Mouse (Mus musculus) lung, embryonic 15.5 days (tissue): Measurements from ENCODE around the gene St6galnac1. TPM values are rescaled to one million over a fixed set of nuclear protein-coding genes. Genes with fewer than 3 reads are reported as not detected.
A peak's percentile ranks its signal among the peaks of the same experiment; 100 is the strongest.

Source experiments
- ATAC-seq: fragments of 200-750 bp; cut with Nextera tagmentation; 2 replicates; pipeline ENCODE4 v1.8.0; 2017; ENCODE audit warnings: moderate number of reproducible peaks, borderline replicate concordance; ENCODE audit not compliant: low FRiP score, low TSS enrichment; ENCODE audit errors: extremely low read depth
- H3K27ac ChIP-seq: fragments of 300-500 bp; sonication (generic); 2 replicates; pipeline ENCODE4 v1.5.1; 2015; ENCODE audit warnings: moderate library complexity, mild to moderate bottlenecking, inconsistent platforms
- H3K27me3 ChIP-seq: fragments of 300-500 bp; sonication (generic); 2 replicates; pipeline ENCODE4 v1.6.1; 2015; ENCODE audit warnings: inconsistent platforms
- H3K36me3 ChIP-seq: fragments of 300-500 bp; sonication (generic); 2 replicates; pipeline ENCODE4 v1.6.1; 2015; ENCODE audit warnings: inconsistent platforms
- H3K4me1 ChIP-seq: fragments of 300-500 bp; sonication (generic); 2 replicates; pipeline ENCODE4 v1.6.1; 2015; ENCODE audit warnings: inconsistent platforms
- H3K4me2 ChIP-seq: fragments of 300-500 bp; sonication (generic); 2 replicates; pipeline ENCODE4 v1.6.1; 2015; ENCODE audit warnings: inconsistent platforms, mild to moderate bottlenecking, moderate library complexity
- H3K4me3 ChIP-seq: fragments of 300-500 bp; sonication (generic); 2 replicates; pipeline ENCODE4 v1.5.1; 2015; ENCODE audit warnings: mild to moderate bottlenecking, inconsistent platforms
- H3K9ac ChIP-seq: fragments of 300-500 bp; sonication (generic); 2 replicates; pipeline ENCODE4 v1.6.1; 2015; ENCODE audit warnings: inconsistent platforms
- H3K9me3 ChIP-seq: fragments of 300-500 bp; sonication (generic); 2 replicates; pipeline ENCODE4 v1.6.1; 2016; ENCODE audit warnings: inconsistent platforms
- WGBS: fragments of 180-500 bp; shearing (Covaris S2); methylation state at CpG from one replicate; pipeline ENCODE4 v1.1.7; 2015; 5-methylcytosine and 5-hydroxymethylcytosine counted together
- polyA plus RNA-seq: library from polyadenylated mRNA; unstranded; fragments of >200 nt; fragmentation: Nextera tagmentation; extraction: Ambion mirVana; gene quantifications from 2 replicates; pipeline ENCODE4 v1.2.1, GENCODE M21; 2015

St6galnac1 gene
- polyA plus RNA-seq, 1 experiment from 2014 or later: not detected

- Histone ChIP-seq H3K4me3 (no peak overlapping the region), H3K4me2 (peak overlapping the region; percentile 36), H3K9ac (no peak overlapping the region), H3K27ac (peak overlapping the region; percentile 91), H3K36me3 (no peaks in the 10 kb centered on the region), H3K9me3 (no peaks in the 10 kb centered on the region), H3K27me3 (no peaks in the 10 kb centered on the region; the same call in 1 of the 2 replicates), H3K4me1 (peaks cover 50% of the 10 kb centered on the region)
- ATAC-seq: peak; percentile 86
- WGBS: 21% methylated on average over 20 of the region's 20 CpGs
These were observed 39.0 kb upstream of the St6galnac1 start for GRCm38 (mm10) chr11:116814076-116814883.

- Histone ChIP-seq H3K4me2 (0 out of 2 replicates have a peak overlapping the region, but pooled peaks have one; percentile 2), H3K27me3 (no peaks in the 10 kb centered on the region; the same call in 1 of the 2 replicates), H3K27ac (peak overlapping the region; percentile 91), H3K4me3 (no peak overlapping the region), H3K36me3 (no peaks in the 10 kb centered on the region), H3K9ac (no peak overlapping the region), H3K4me1 (peaks cover 50% of the 10 kb centered on the region), H3K9me3 (no peaks in the 10 kb centered on the region)
- 78% methylated on average over 13 of the region's 13 CpGs for WGBS
- ATAC-seq: no peak
These were observed 38.3 kb upstream of the St6galnac1 start for GRCm38 (mm10) chr11:116813610-116814009.

- 33% methylated on average over 21 of the region's 21 CpGs for WGBS
- Histone ChIP-seq H3K9ac (no peak overlapping the region), H3K4me2 (peak overlapping the region; percentile 4; the same call in 1 of the 2 replicates), H3K4me1 (peaks cover 52% of the 10 kb centered on the region), H3K36me3 (no peaks in the 10 kb centered on the region), H3K27ac (peak overlapping the region; percentile 91), H3K9me3 (no peaks in the 10 kb centered on the region), H3K4me3 (no peak overlapping the region), H3K27me3 (no peaks in the 10 kb centered on the region; the same call in 1 of the 2 replicates)
- 0 out of 2 replicates have a peak, but pooled peaks have one; percentile 3 for ATAC-seq
These were observed 37.7 kb upstream of the St6galnac1 start for GRCm38 (mm10) chr11:116812793-116813529.

GRCm38 (mm10) chr11:116810983-116811901 is 35.9 kb upstream of the St6galnac1 start:
- Histone ChIP-seq H3K36me3 (no peaks in the 10 kb centered on the region), H3K4me2 (peak overlapping the region; percentile 71), H3K4me3 (peak overlapping the region; percentile 27), H3K27ac (peak overlapping the region; percentile 70), H3K9ac (peak overlapping the region; percentile 11; the same call in 1 of the 2 replicates), H3K4me1 (peaks cover 54% of the 10 kb centered on the region), H3K9me3 (no peaks in the 10 kb centered on the region), H3K27me3 (no peaks in the 10 kb centered on the region; the same call in 1 of the 2 replicates)
- WGBS: 9% methylated on average over 30 of the region's 32 CpGs
- ATAC-seq: peak; percentile 69

- 69% methylated on average over 11 of the region's 11 CpGs for WGBS
These were observed 35.2 kb upstream of the St6galnac1 start for GRCm38 (mm10) chr11:116810528-116810927.

GRCm38 (mm10) chr11:116809520-116809919 is 34.2 kb upstream of the St6galnac1 start:
- no peak for ATAC-seq
- H3K36me3 ChIP-seq: no peaks in the 10 kb centered on the region
- H3K4me1 ChIP-seq: peaks cover 43% of the 10 kb centered on the region
- no peaks in the 10 kb centered on the region; the same call in 1 of the 2 replicates for H3K27me3 ChIP-seq
- 82% methylated on average over 8 of the region's 8 CpGs for WGBS
- H3K4me2 ChIP-seq: no peak overlapping the region
- H3K9me3 ChIP-seq: no peaks in the 10 kb centered on the region
- H3K4me3 ChIP-seq: no peak overlapping the region
- H3K27ac ChIP-seq: no peak overlapping the region
- no peak overlapping the region for H3K9ac ChIP-seq

More at GRCm38 (mm10) chr11:116810528-116810927, 35.2 kb upstream of the St6galnac1 start:
- Histone ChIP-seq H3K27me3 (no peaks in the 10 kb centered on the region; the same call in 1 of the 2 replicates), H3K4me1 (peaks cover 53% of the 10 kb centered on the region), H3K36me3 (no peaks in the 10 kb centered on the region), H3K9ac (no peak overlapping the region), H3K9me3 (no peaks in the 10 kb centered on the region), H3K4me2 (no peak overlapping the region), H3K4me3 (no peak overlapping the region), H3K27ac (no peak overlapping the region)
- ATAC-seq: no peak

GRCm38 (mm10) chr11:116808811-116809395 is 33.6 kb upstream of the St6galnac1 start:
- Histone ChIP-seq H3K9ac (no peak overlapping the region), H3K27ac (no peak overlapping the region), H3K4me2 (no peak overlapping the region), H3K36me3 (no peaks in the 10 kb centered on the region), H3K4me3 (no peak overlapping the region), H3K4me1 (peaks cover 37% of the 10 kb centered on the region), H3K9me3 (no peaks in the 10 kb centered on the region), H3K27me3 (no peaks in the 10 kb centered on the region; the same call in 1 of the 2 replicates)
- WGBS: 85% methylated on average over 11 of the region's 11 CpGs
- ATAC-seq: no peak

- peak overlapping the region; percentile 67 for H3K27ac ChIP-seq
- ATAC-seq: peak; percentile 37; the same call in 1 of the 2 replicates
These were observed 32.8 kb upstream of the St6galnac1 start for GRCm38 (mm10) chr11:116807938-116808606.

GRCm38 (mm10) chr11:116807526-116807925 is 32.2 kb upstream of the St6galnac1 start:
- no peaks in the 10 kb centered on the region for H3K9me3 ChIP-seq
- WGBS: 55% methylated on average over 3 of the region's 3 CpGs
- H3K27me3 ChIP-seq: no peaks in the 10 kb centered on the region; the same call in 1 of the 2 replicates
- H3K4me1 ChIP-seq: peaks cover 23% of the 10 kb centered on the region
- no peaks in the 10 kb centered on the region for H3K36me3 ChIP-seq
- H3K4me2 ChIP-seq: no peak overlapping the region
- no peak overlapping the region for H3K9ac ChIP-seq
- H3K27ac ChIP-seq: peak overlapping the region; percentile 67
- no peak overlapping the region for H3K4me3 ChIP-seq
- no peak for ATAC-seq

More at GRCm38 (mm10) chr11:116807938-116808606, 32.8 kb upstream of the St6galnac1 start:
- no peaks in the 10 kb centered on the region for H3K9me3 ChIP-seq
- no peak overlapping the region for H3K9ac ChIP-seq
- no peak overlapping the region for H3K4me2 ChIP-seq
- H3K27me3 ChIP-seq: no peaks in the 10 kb centered on the region; the same call in 1 of the 2 replicates
- 12% methylated on average over 7 of the region's 7 CpGs for WGBS
- no peaks in the 10 kb centered on the region for H3K36me3 ChIP-seq
- H3K4me1 ChIP-seq: peaks cover 28% of the 10 kb centered on the region
- no peak overlapping the region for H3K4me3 ChIP-seq

GRCm38 (mm10) chr11:116807116-116807515 is 31.8 kb upstream of the St6galnac1 start:
- 43% methylated on average over 7 of the region's 7 CpGs for WGBS
- Histone ChIP-seq H3K36me3 (no peaks in the 10 kb centered on the region), H3K4me1 (peaks cover 19% of the 10 kb centered on the region), H3K27me3 (no peaks in the 10 kb centered on the region; the same call in 1 of the 2 replicates), H3K9ac (no peak overlapping the region), H3K4me3 (no peak overlapping the region), H3K4me2 (no peak overlapping the region), H3K27ac (no peak overlapping the region), H3K9me3 (no peaks in the 10 kb centered on the region)
- no peak for ATAC-seq
